ENCODE assay signal across 23 mouse cellular contexts in genomic region chr9:77966861-77967260, GRCm38 (mm10). TPM values are rescaled to one million over a fixed set of nuclear protein-coding genes. Genes with fewer than 3 reads are reported as not detected.
DNase-seq lines count a peak whose midpoint lies in the region; ATAC-seq and TF ChIP-seq lines count a peak whose summit lies in the region.
"Had no signal": no experiment of that assay in that cellular context is flagged by ENCODE, and none has a peak within 500 bp of the region (broad histone marks: within the 10 kb centered on the region; RNA-seq: fewer than 3 reads in every experiment).

No protein-coding gene starts in this region.

- no peak for DNase-seq in hindbrain, postnatal 0 days (ENCODE audit: low spot score)
- DNase-seq in hindbrain, embryonic 14.5 days (ENCODE audit: low spot score) = no peak
- peak; percentile 73 for DNase-seq in lung, embryonic 14.5 days
- peak; percentile 68 for DNase-seq in lung, postnatal 10 days
- peak; percentile 66 to 83 for DNase-seq in lung, postnatal 4 days
- DNase-seq in heart, embryonic 10.5 days (ENCODE audit: low spot score) = no peak
- DNase-seq: adrenal gland, adult 2 months; B cell, adult 2 months; embryo, embryonic 11 days; gastrocnemius, adult 2 months; gastrocnemius, postnatal 36 days; heart, adult 11 months; heart, postnatal 10 days; heart, postnatal 4 days had no signal

- H3K36me3 ChIP-seq in hindbrain, postnatal 0 days (ENCODE audit: insufficient read depth, low read length) = no peaks in the 10 kb centered on the region
- H3K36me3 ChIP-seq in hindbrain, embryonic 14.5 days (replicated peaks; ENCODE audit: control insufficient read depth, insufficient read depth) = peaks cover 6% of the 10 kb centered on the region; the same call in 1 of the 2 replicates
- H3K36me3 ChIP-seq in lung, embryonic 14.5 days (ENCODE audit: insufficient read depth) = 0 out of 2 replicates have a peak, but pooled peaks cover 3% of the 10 kb centered on the region
- no peaks in the 10 kb centered on the region; the same call in 1 of the 2 replicates for H3K36me3 ChIP-seq in midbrain, embryonic 13.5 days
- peaks cover 4% of the 10 kb centered on the region; the same call in 1 of the 2 replicates for H3K36me3 ChIP-seq in heart, embryonic 10.5 days
- H3K36me3 ChIP-seq: embryonic facial prominence, embryonic 15.5 days; hindbrain, embryonic 12.5 days had no signal

- H3K9ac ChIP-seq in hindbrain, postnatal 0 days (replicated peaks; ENCODE audit: low read length) = no peak overlapping the region
- no peak overlapping the region for H3K9ac ChIP-seq in hindbrain, embryonic 14.5 days
- no peak overlapping the region for H3K9ac ChIP-seq in lung, embryonic 14.5 days
- no peak overlapping the region for H3K9ac ChIP-seq in midbrain, embryonic 13.5 days (replicated peaks)
- H3K9ac ChIP-seq: embryonic facial prominence, embryonic 15.5 days; hindbrain, embryonic 12.5 days had no signal

- no peak for TF ChIP-seq CTCF in hindbrain, postnatal 0 days (IDR thresholded peaks at IDR 0.05; ENCODE audit: low read depth)
- no peak for TF ChIP-seq CTCF in lung, embryonic 14.5 days (IDR thresholded peaks at IDR 0.05; ENCODE audit: low read depth)

- H3K27me3 ChIP-seq in hindbrain, postnatal 0 days (ENCODE audit: insufficient read depth, low read length) = no peaks in the 10 kb centered on the region
- no peaks in the 10 kb centered on the region for H3K27me3 ChIP-seq in hindbrain, embryonic 14.5 days (ENCODE audit: control insufficient read depth, insufficient read depth, low read length)
- no peaks in the 10 kb centered on the region for H3K27me3 ChIP-seq in lung, embryonic 14.5 days (ENCODE audit: insufficient read depth, low read length)
- H3K27me3 ChIP-seq in midbrain, embryonic 13.5 days = no peaks in the 10 kb centered on the region
- H3K27me3 ChIP-seq in heart, embryonic 10.5 days (ENCODE audit: insufficient read depth, poor library complexity, severe bottlenecking) = no peaks in the 10 kb centered on the region
- H3K27me3 ChIP-seq: embryonic facial prominence, embryonic 15.5 days; hindbrain, embryonic 12.5 days had no signal

- H3K4me1 ChIP-seq in hindbrain, postnatal 0 days (ENCODE audit: insufficient read depth, low read length) = peaks cover 5% of the 10 kb centered on the region; the same call in 1 of the 2 replicates
- peaks cover 5% of the 10 kb centered on the region; the same call in 1 of the 2 replicates for H3K4me1 ChIP-seq in hindbrain, embryonic 14.5 days (replicated peaks; ENCODE audit: control insufficient read depth, insufficient read depth, low read length)
- H3K4me1 ChIP-seq in lung, embryonic 14.5 days (ENCODE audit: insufficient read depth) = no peaks in the 10 kb centered on the region
- peaks cover 20% of the 10 kb centered on the region for H3K4me1 ChIP-seq in midbrain, embryonic 13.5 days (replicated peaks)
- H3K4me1 ChIP-seq in heart, embryonic 10.5 days = peaks cover 64% of the 10 kb centered on the region

- H3K9me3 ChIP-seq in hindbrain, postnatal 0 days (ENCODE audit: low read length) = no peaks in the 10 kb centered on the region
- H3K9me3 ChIP-seq in hindbrain, embryonic 14.5 days (ENCODE audit: control insufficient read depth, low read length) = no peaks in the 10 kb centered on the region
- H3K9me3 ChIP-seq in lung, embryonic 14.5 days (ENCODE audit: low read depth, low read length) = no peaks in the 10 kb centered on the region
- no peaks in the 10 kb centered on the region for H3K9me3 ChIP-seq in midbrain, embryonic 13.5 days
- no peaks in the 10 kb centered on the region for H3K9me3 ChIP-seq in heart, embryonic 10.5 days
- H3K9me3 ChIP-seq: embryonic facial prominence, embryonic 15.5 days; forebrain, embryonic 10.5 days; G1E; hindbrain, embryonic 12.5 days had no signal

- peak overlapping the region; percentile 41; the same call in 1 of the 2 replicates for H3K27ac ChIP-seq in hindbrain, postnatal 0 days
- no peak overlapping the region for H3K27ac ChIP-seq in hindbrain, embryonic 14.5 days
- H3K27ac ChIP-seq in lung, embryonic 14.5 days (ENCODE audit: low read depth) = peak overlapping the region; percentile 88
- H3K27ac ChIP-seq in midbrain, embryonic 13.5 days = no peak overlapping the region
- H3K27ac ChIP-seq in heart, embryonic 10.5 days = no peak overlapping the region
- H3K27ac ChIP-seq: embryonic facial prominence, embryonic 15.5 days; forebrain, embryonic 10.5 days; hindbrain, embryonic 12.5 days had no signal

- H3K4me3 ChIP-seq in hindbrain, postnatal 0 days (ENCODE audit: low read length) = no peak overlapping the region
- H3K4me3 ChIP-seq in hindbrain, embryonic 14.5 days (replicated peaks; ENCODE audit: low read length) = no peak overlapping the region
- no peak overlapping the region for H3K4me3 ChIP-seq in lung, embryonic 14.5 days (ENCODE audit: low read depth, low read length)
- no peak overlapping the region for H3K4me3 ChIP-seq in midbrain, embryonic 13.5 days (replicated peaks)
- H3K4me3 ChIP-seq in heart, embryonic 10.5 days = no peak overlapping the region
- H3K4me3 ChIP-seq: embryonic facial prominence, embryonic 15.5 days; erythroblast, embryonic 14.5 days; forebrain, embryonic 10.5 days; gastrocnemius, adult 2 months; hindbrain, embryonic 12.5 days had no signal

- WGBS in hindbrain, postnatal 0 days = 96% methylated on average over 7 of the region's 7 CpGs
- 98% methylated on average over 7 of the region's 7 CpGs for WGBS in hindbrain, embryonic 14.5 days
- 69% methylated on average over 7 of the region's 7 CpGs for WGBS in lung, embryonic 14.5 days
- WGBS in midbrain, embryonic 13.5 days = 95% methylated on average over 7 of the region's 7 CpGs
- 90% methylated on average over 7 of the region's 7 CpGs for WGBS in heart, embryonic 10.5 days

- no peak for ATAC-seq in hindbrain, postnatal 0 days
- no peak for ATAC-seq in hindbrain, embryonic 14.5 days (ENCODE audit: low FRiP score)
- peak; percentile 85 for ATAC-seq in lung, embryonic 14.5 days (ENCODE audit: insufficient read depth)
- no peak for ATAC-seq in midbrain, embryonic 13.5 days
- ATAC-seq in inflammation-experienced regulatory T-cells, adult 6 months = no peak
- ATAC-seq: CD4-positive, CD25-positive, alpha-beta regulatory T cell, adult 4 months; forebrain, embryonic 14.5 days had no signal

- no peak overlapping the region for H3K4me2 ChIP-seq in hindbrain, postnatal 0 days (ENCODE audit: low read depth, low read length)
- no peak overlapping the region for H3K4me2 ChIP-seq in hindbrain, embryonic 14.5 days (replicated peaks)
- H3K4me2 ChIP-seq in lung, embryonic 14.5 days = no peak overlapping the region
- H3K4me2 ChIP-seq in midbrain, embryonic 13.5 days (replicated peaks) = no peak overlapping the region
- H3K4me2 ChIP-seq: embryonic facial prominence, embryonic 15.5 days; hindbrain, embryonic 12.5 days had no signal

RNA-seq across cellular contexts. Expression of gene Elovl5, which starts 49.7 kb away (rescaled TPM):
- 90.5 and 92.4 TPM in 2 replicates for total RNA-seq in hindbrain, postnatal 0 days (2014; rRNA removed)
- polyA plus RNA-seq in hindbrain, postnatal 0 days (2015; fragmentation: Nextera tagmentation; extraction: Ambion mirVana) = 70.7 and 71.6 TPM in 2 replicates
- 73.5 and 79.3 TPM in 2 replicates for polyA plus RNA-seq in hindbrain, embryonic 14.5 days (2014; fragmentation: Nextera tagmentation; extraction: Ambion mirVana)
- 76.7 and 87.7 TPM in 2 replicates for polyA plus RNA-seq in lung, embryonic 14.5 days (2014; fragmentation: Nextera tagmentation; extraction: Ambion mirVana)
- 53.4 and 55.1 TPM in 2 replicates for polyA plus RNA-seq in midbrain, embryonic 13.5 days (2015; fragmentation: Nextera tagmentation; extraction: Ambion mirVana)
- 93.6 and 93.9 TPM in 2 replicates for polyA plus RNA-seq in heart, embryonic 10.5 days (2016; fragmentation: Nextera tagmentation; extraction: Ambion mirVana)
- polyA plus RNA-seq in inflammation-experienced regulatory T-cells, adult 6 months (2017; shearing (Covaris generic)) = 100 to 1,000 TPM in 2 of 3 experiments, 10 to 100 TPM in 1; 97.0 to 142 (median 135) TPM

Comparison
In these comparisons a context has a peak if more than half of its experiments do, and no peak if none do; other contexts are left out.
1. H3K27ac ChIP-seq: peak in hindbrain, postnatal 0 days (single experiment) and lung, embryonic 14.5 days (single experiment); none in hindbrain, embryonic 14.5 days (single experiment), midbrain, embryonic 13.5 days (single experiment) and heart, embryonic 10.5 days (single experiment).
2. DNase-seq: peak in lung, embryonic 14.5 days (single experiment), lung, postnatal 10 days (single experiment) and lung, postnatal 4 days (2 of 2); none in hindbrain, postnatal 0 days (single experiment), hindbrain, embryonic 14.5 days (single experiment) and heart, embryonic 10.5 days (single experiment).